10 mouse cellular contexts compared by ENCODE assay signal in the genomic region with DNA sequence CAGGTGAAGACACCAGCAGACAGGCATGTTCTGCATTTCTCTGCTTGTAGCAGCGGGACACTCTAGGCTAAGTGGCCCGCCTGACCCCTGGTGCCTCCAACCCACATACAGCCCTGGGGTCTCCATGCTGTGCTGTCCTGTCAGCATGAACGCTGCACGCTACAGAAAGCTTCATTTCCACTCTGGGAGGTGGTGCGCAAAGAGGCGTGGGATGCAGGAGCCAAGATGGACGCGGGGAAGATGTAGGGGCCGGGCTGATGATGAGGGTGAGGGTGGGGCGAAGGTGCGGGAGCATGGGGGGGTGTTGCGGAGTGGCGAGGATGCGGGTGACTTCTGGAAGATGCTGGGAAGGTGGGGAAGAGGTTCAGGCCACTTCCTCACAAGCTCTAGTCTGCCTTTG.
DNase-seq lines count a peak whose midpoint lies in the region; ATAC-seq and TF ChIP-seq lines count a peak whose summit lies in the region.
"Had no signal": no experiment of that assay in that cellular context is flagged by ENCODE, and none has a peak within 500 bp of the region (broad histone marks: within the 10 kb centered on the region; RNA-seq: fewer than 3 reads in every experiment).

No protein-coding gene starts in this region.

- H3K4me3 ChIP-seq in heart, embryonic 15.5 days, result 0 out of 2 replicates have a peak overlapping the region, but pooled peaks have one; percentile 19
- H3K4me3 ChIP-seq in embryonic facial prominence, embryonic 11.5 days (ENCODE audit: low read depth, low read length), result no peak overlapping the region
- H3K4me3 ChIP-seq in hindbrain, embryonic 12.5 days, result peak overlapping the region; percentile 6
- 0 out of 2 replicates have a peak overlapping the region, but pooled peaks have one; percentile 13 for H3K4me3 ChIP-seq in midbrain, embryonic 15.5 days
- no peak overlapping the region for H3K4me3 ChIP-seq in cerebellum, adult 2 months (replicated peaks; ENCODE audit: insufficient read depth, low read depth, low read length)
- no peak overlapping the region for H3K4me3 ChIP-seq in liver, postnatal 0 days (ENCODE audit: low read depth, low read length)

- no peak overlapping the region for H3K27ac ChIP-seq in heart, embryonic 15.5 days
- no peak overlapping the region for H3K27ac ChIP-seq in embryonic facial prominence, embryonic 11.5 days (replicated peaks; ENCODE audit: low read depth, low read length)
- no peak overlapping the region for H3K27ac ChIP-seq in hindbrain, embryonic 12.5 days
- H3K27ac ChIP-seq in midbrain, embryonic 15.5 days, result no peak overlapping the region
- no peak overlapping the region for H3K27ac ChIP-seq in cerebellum, adult 2 months (ENCODE audit: insufficient read depth, low read length)
- no peak overlapping the region for H3K27ac ChIP-seq in liver, postnatal 0 days (ENCODE audit: low read depth)

- H3K27me3 ChIP-seq in heart, embryonic 15.5 days, result no peaks in the 10 kb centered on the region; the same call in 1 of the 2 replicates
- H3K27me3 ChIP-seq in embryonic facial prominence, embryonic 11.5 days (ENCODE audit: control insufficient read depth, insufficient read depth, low read length), result no peaks in the 10 kb centered on the region
- H3K27me3 ChIP-seq in hindbrain, embryonic 12.5 days, result 0 out of 2 replicates have a peak, but pooled peaks cover 8% of the 10 kb centered on the region
- H3K27me3 ChIP-seq in midbrain, embryonic 15.5 days (replicated peaks), result no peaks in the 10 kb centered on the region
- no peaks in the 10 kb centered on the region; the same call in 1 of the 2 replicates for H3K27me3 ChIP-seq in cerebellum, adult 2 months (ENCODE audit: control insufficient read depth, insufficient read depth, low read length)
- no peaks in the 10 kb centered on the region for H3K27me3 ChIP-seq in liver, postnatal 0 days (ENCODE audit: insufficient read depth, low read length)

- no peak for DNase-seq in heart, postnatal 4 days
- DNase-seq in embryonic facial prominence, embryonic 11.5 days (ENCODE audit: low spot score), result peak; percentile 18
- no peak for DNase-seq in cerebellum, adult 2 months
- DNase-seq in liver, postnatal 0 days, result no peak
- DNase-seq: kidney, postnatal 25 days; thymus, postnatal 14 days had no signal

- H3K4me2 ChIP-seq in heart, embryonic 15.5 days, result peak overlapping the region; percentile 46
- H3K4me2 ChIP-seq in embryonic facial prominence, embryonic 11.5 days (ENCODE audit: low read depth, low read length), result peak overlapping the region; percentile 17; the same call in 1 of the 2 replicates
- H3K4me2 ChIP-seq in hindbrain, embryonic 12.5 days (replicated peaks), result peak overlapping the region; percentile 38
- H3K4me2 ChIP-seq in midbrain, embryonic 15.5 days, result peak overlapping the region; percentile 44
- no peak overlapping the region for H3K4me2 ChIP-seq in liver, postnatal 0 days (ENCODE audit: low read depth, low read length)

- H3K4me1 ChIP-seq in heart, embryonic 15.5 days (replicated peaks), result peaks cover 12% of the 10 kb centered on the region
- H3K4me1 ChIP-seq in embryonic facial prominence, embryonic 11.5 days (ENCODE audit: control insufficient read depth, insufficient read depth, low read length), result no peaks in the 10 kb centered on the region
- H3K4me1 ChIP-seq in hindbrain, embryonic 12.5 days, result peaks cover 8% of the 10 kb centered on the region
- peaks cover 8% of the 10 kb centered on the region; the same call in 1 of the 2 replicates for H3K4me1 ChIP-seq in midbrain, embryonic 15.5 days
- H3K4me1 ChIP-seq in cerebellum, adult 2 months (ENCODE audit: control insufficient read depth, insufficient read depth, low read length), result no peaks in the 10 kb centered on the region; the same call in 1 of the 2 replicates
- H3K4me1 ChIP-seq in liver, postnatal 0 days (ENCODE audit: insufficient read depth), result no peaks in the 10 kb centered on the region

- 26% methylated on average over 14 of the region's 14 CpGs for WGBS in heart, embryonic 15.5 days
- WGBS in embryonic facial prominence, embryonic 11.5 days, result 14% methylated on average over 14 of the region's 14 CpGs
- 26% methylated on average over 14 of the region's 14 CpGs for WGBS in hindbrain, embryonic 12.5 days
- 18% methylated on average over 14 of the region's 14 CpGs for WGBS in midbrain, embryonic 15.5 days
- WGBS in cerebellum, adult 2 months, result 18% methylated on average over 14 of the region's 14 CpGs
- WGBS in liver, postnatal 0 days (ENCODE audit: insufficient replicate concordance), result 40% methylated on average over 14 of the region's 14 CpGs

- no peak overlapping the region for H3K9ac ChIP-seq in heart, embryonic 15.5 days
- H3K9ac ChIP-seq in embryonic facial prominence, embryonic 11.5 days (replicated peaks; ENCODE audit: low read length), result no peak overlapping the region
- H3K9ac ChIP-seq in hindbrain, embryonic 12.5 days, result no peak overlapping the region
- peak overlapping the region; percentile 17; the same call in 1 of the 2 replicates for H3K9ac ChIP-seq in midbrain, embryonic 15.5 days
- H3K9ac ChIP-seq in liver, postnatal 0 days (replicated peaks), result no peak overlapping the region

- no peaks in the 10 kb centered on the region for H3K9me3 ChIP-seq in heart, embryonic 15.5 days (replicated peaks)
- H3K9me3 ChIP-seq in embryonic facial prominence, embryonic 11.5 days (replicated peaks; ENCODE audit: control insufficient read depth, low read length), result no peaks in the 10 kb centered on the region
- peaks cover 6% of the 10 kb centered on the region; the same call in 1 of the 2 replicates for H3K9me3 ChIP-seq in hindbrain, embryonic 12.5 days (replicated peaks)
- H3K9me3 ChIP-seq in midbrain, embryonic 15.5 days, result no peaks in the 10 kb centered on the region
- no peaks in the 10 kb centered on the region for H3K9me3 ChIP-seq in liver, postnatal 0 days (ENCODE audit: low read length)

- TF ChIP-seq POLR2A in cerebellum, adult 2 months (IDR thresholded peaks at IDR 0.05; ENCODE audit: borderline replicate concordance, insufficient read depth, low read length), result no peak

- ATAC-seq in heart, embryonic 15.5 days (replicated peaks; ENCODE audit: insufficient number of reproducible peaks, insufficient read depth, low FRiP score, low read depth), result no peak
- 0 out of 2 replicates have a peak, but pooled peaks have one; percentile 44 for ATAC-seq in embryonic facial prominence, embryonic 11.5 days (replicated peaks; ENCODE audit: insufficient number of reproducible peaks, low FRiP score, low TSS enrichment, low read depth)
- ATAC-seq in hindbrain, embryonic 12.5 days (ENCODE audit: low FRiP score), result no peak
- no peak for ATAC-seq in midbrain, embryonic 15.5 days (replicated peaks)
- ATAC-seq in megakaryocyte-erythroid progenitor cell, adult 5-6 weeks (replicated peaks; ENCODE audit: low FRiP score, low TSS enrichment, poor library complexity, severe bottlenecking), result no peak
- no peak for ATAC-seq in liver, postnatal 0 days

- TF ChIP-seq EP300 in liver, postnatal 0 days (IDR thresholded peaks at IDR 0.05; ENCODE audit: low read depth), result no peak

- TF ChIP-seq CTCF in cerebellum, adult 2 months (IDR thresholded peaks at IDR 0.05; ENCODE audit: borderline replicate concordance, insufficient read depth, low read depth, low read length), result no peak
- TF ChIP-seq CTCF in liver, postnatal 0 days (IDR thresholded peaks at IDR 0.05; ENCODE audit: low read depth), result no peak

- no peaks in the 10 kb centered on the region for H3K36me3 ChIP-seq in heart, embryonic 15.5 days
- no peaks in the 10 kb centered on the region for H3K36me3 ChIP-seq in embryonic facial prominence, embryonic 11.5 days (replicated peaks; ENCODE audit: control insufficient read depth, insufficient read depth, low read depth, low read length)
- no peaks in the 10 kb centered on the region for H3K36me3 ChIP-seq in hindbrain, embryonic 12.5 days
- H3K36me3 ChIP-seq in midbrain, embryonic 15.5 days (replicated peaks), result no peaks in the 10 kb centered on the region
- no peaks in the 10 kb centered on the region for H3K36me3 ChIP-seq in liver, postnatal 0 days (replicated peaks; ENCODE audit: insufficient read depth, low read length)

Comparison
In these comparisons a context has a peak if more than half of its experiments do, and no peak if none do; other contexts are left out.
1. H3K4me3 ChIP-seq: peak in heart, embryonic 15.5 days (single experiment), hindbrain, embryonic 12.5 days (single experiment) and midbrain, embryonic 15.5 days (single experiment); none in embryonic facial prominence, embryonic 11.5 days (single experiment), cerebellum, adult 2 months (single experiment) and liver, postnatal 0 days (single experiment).